8 mouse cellular contexts compared by ENCODE assay signal in the genomic region with DNA sequence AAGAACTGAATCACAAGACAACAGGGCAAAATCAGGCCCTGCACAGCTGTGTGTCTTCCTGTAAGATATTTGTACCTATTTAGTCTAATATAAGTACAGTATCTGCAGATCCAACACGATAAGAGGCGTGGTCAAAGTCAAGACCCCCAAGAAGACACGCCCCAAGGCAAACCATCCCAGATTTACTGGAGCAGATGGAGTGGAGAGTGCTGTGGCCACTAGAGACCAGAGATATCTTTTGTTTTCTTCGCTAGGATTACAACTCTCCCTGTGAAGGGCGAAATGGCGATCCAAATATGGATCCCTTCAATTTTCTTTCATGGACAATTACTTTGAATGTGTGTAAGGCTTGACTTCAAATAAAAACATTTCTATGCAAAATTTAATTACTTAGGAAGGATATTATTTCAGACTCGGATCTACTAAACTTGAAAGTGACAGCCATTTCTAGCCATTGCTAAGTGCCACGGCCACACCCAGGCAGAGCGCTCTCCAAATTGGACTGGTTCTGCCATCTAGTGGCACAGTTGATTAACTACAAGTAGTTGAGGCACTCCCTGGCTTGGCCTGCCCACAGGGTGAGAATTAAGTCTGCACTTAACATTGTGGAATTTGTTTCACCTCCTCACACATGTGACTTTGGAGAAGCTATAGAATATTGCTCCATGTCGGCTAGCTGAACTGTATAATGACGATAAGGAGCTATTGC.
A peak's percentile ranks its signal among the peaks of the same experiment; 100 is the strongest.
DNase-seq lines count a peak whose midpoint lies in the region; ATAC-seq and TF ChIP-seq lines count a peak whose summit lies in the region.

No protein-coding gene starts in this region.

- WGBS in forebrain, embryonic 12.5 days: 57% methylated on average over 11 of the region's 11 CpGs
- 47% methylated on average over 11 of the region's 11 CpGs for WGBS in liver, postnatal 0 days (ENCODE audit: insufficient replicate concordance)
- WGBS in neural tube, embryonic 13.5 days: 54% methylated on average over 11 of the region's 11 CpGs

- DNase-seq in c-Kit-positive CD71-negative TER-119-negative erythroid progenitor cells, embryonic 14.5 days (ENCODE audit: low read depth): peak; percentile 58
- peak; percentile 55 to 73 for DNase-seq in heart, postnatal 36 days
- peak; percentile 77 for DNase-seq in layer of hippocampus, adult 11-12 months (ENCODE audit: low spot score)
- DNase-seq in liver, postnatal 0 days: peak; percentile 67
- peak; percentile 43 to 60 for DNase-seq in thymus, adult 18-20 months

- no peaks in the 10 kb centered on the region for H3K27me3 ChIP-seq in ES-Bruce4 (ENCODE audit: control insufficient read depth, insufficient read depth, low read length, poor library complexity, severe bottlenecking)
- peaks cover 2% of the 10 kb centered on the region; the same call in 1 of the 2 replicates for H3K27me3 ChIP-seq in forebrain, embryonic 12.5 days
- no peaks in the 10 kb centered on the region for H3K27me3 ChIP-seq in liver, postnatal 0 days (ENCODE audit: insufficient read depth, low read length)
- H3K27me3 ChIP-seq in neural tube, embryonic 13.5 days: no peaks in the 10 kb centered on the region

- no peaks in the 10 kb centered on the region for H3K9me3 ChIP-seq in ES-Bruce4 (replicated peaks; ENCODE audit: control insufficient read depth, insufficient read depth, low read length, poor library complexity, severe bottlenecking)
- H3K9me3 ChIP-seq in forebrain, embryonic 12.5 days: no peaks in the 10 kb centered on the region
- H3K9me3 ChIP-seq in liver, postnatal 0 days (ENCODE audit: low read length): no peaks in the 10 kb centered on the region
- H3K9me3 ChIP-seq in neural tube, embryonic 13.5 days: no peaks in the 10 kb centered on the region

- H3K4me2 ChIP-seq in forebrain, embryonic 12.5 days: no peak overlapping the region
- peak overlapping the region; percentile 20 for H3K4me2 ChIP-seq in liver, postnatal 0 days (ENCODE audit: low read depth, low read length)
- no peak overlapping the region for H3K4me2 ChIP-seq in neural tube, embryonic 13.5 days

- H3K36me3 ChIP-seq in ES-Bruce4 (ENCODE audit: control insufficient read depth, insufficient read depth, low read length, poor library complexity, severe bottlenecking): no peaks in the 10 kb centered on the region
- no peaks in the 10 kb centered on the region for H3K36me3 ChIP-seq in forebrain, embryonic 12.5 days (replicated peaks)
- H3K36me3 ChIP-seq in liver, postnatal 0 days (replicated peaks; ENCODE audit: insufficient read depth, low read length): no peaks in the 10 kb centered on the region
- no peaks in the 10 kb centered on the region for H3K36me3 ChIP-seq in neural tube, embryonic 13.5 days

- no peak for TF ChIP-seq EP300 in ES-Bruce4 (IDR thresholded peaks at IDR 0.05; ENCODE audit: insufficient read depth, low read depth, low read length)
- no peak for TF ChIP-seq EP300 in liver, postnatal 0 days (IDR thresholded peaks at IDR 0.05; ENCODE audit: low read depth)

- H3K27ac ChIP-seq in ES-Bruce4 (ENCODE audit: insufficient read depth, low read length): no peak overlapping the region
- no peak overlapping the region for H3K27ac ChIP-seq in forebrain, embryonic 12.5 days
- no peak overlapping the region for H3K27ac ChIP-seq in liver, postnatal 0 days (ENCODE audit: low read depth)
- no peak overlapping the region for H3K27ac ChIP-seq in neural tube, embryonic 13.5 days (replicated peaks)

- TF ChIP-seq POLR2A in ES-Bruce4 (IDR thresholded peaks at IDR 0.05; ENCODE audit: insufficient read depth, low read length): no peak

- ATAC-seq in forebrain, embryonic 12.5 days (ENCODE audit: low FRiP score): peak; percentile 91
- peak; percentile 73 for ATAC-seq in liver, postnatal 0 days
- ATAC-seq in neural tube, embryonic 13.5 days (ENCODE audit: low read depth): peak; percentile 95

- intact Hi-C loops in heart, postnatal 36 days (cut with DNase I): loop anchor here (1.0 to 10.0 kb wide), 4 partner anchors 236 to 547 kb away; no protein-coding TSS in a partner anchor

- no peak overlapping the region for H3K4me3 ChIP-seq in ES-Bruce4 (ENCODE audit: low read depth, low read length)
- H3K4me3 ChIP-seq in forebrain, embryonic 12.5 days (replicated peaks): no peak overlapping the region
- no peak overlapping the region for H3K4me3 ChIP-seq in liver, postnatal 0 days (ENCODE audit: low read depth, low read length)
- H3K4me3 ChIP-seq in neural tube, embryonic 13.5 days: no peak overlapping the region

- peak; percentile 89 for TF ChIP-seq CTCF in ES-Bruce4 (IDR thresholded peaks at IDR 0.05; ENCODE audit: low read depth, low read length)
- peak; percentile 96 for TF ChIP-seq CTCF in liver, postnatal 0 days (IDR thresholded peaks at IDR 0.05; ENCODE audit: low read depth)

- H3K9ac ChIP-seq in ES-Bruce4 (ENCODE audit: low read depth, poor library complexity, severe bottlenecking): no peak overlapping the region
- H3K9ac ChIP-seq in forebrain, embryonic 12.5 days: no peak overlapping the region
- H3K9ac ChIP-seq in liver, postnatal 0 days (replicated peaks): no peak overlapping the region
- no peak overlapping the region for H3K9ac ChIP-seq in neural tube, embryonic 13.5 days

- H3K4me1 ChIP-seq in ES-Bruce4 (ENCODE audit: control insufficient read depth, insufficient read depth, low read length): no peaks in the 10 kb centered on the region
- no peaks in the 10 kb centered on the region for H3K4me1 ChIP-seq in forebrain, embryonic 12.5 days
- no peaks in the 10 kb centered on the region for H3K4me1 ChIP-seq in liver, postnatal 0 days (ENCODE audit: insufficient read depth)
- no peaks in the 10 kb centered on the region for H3K4me1 ChIP-seq in neural tube, embryonic 13.5 days (replicated peaks)
